In the genomic region with DNA sequence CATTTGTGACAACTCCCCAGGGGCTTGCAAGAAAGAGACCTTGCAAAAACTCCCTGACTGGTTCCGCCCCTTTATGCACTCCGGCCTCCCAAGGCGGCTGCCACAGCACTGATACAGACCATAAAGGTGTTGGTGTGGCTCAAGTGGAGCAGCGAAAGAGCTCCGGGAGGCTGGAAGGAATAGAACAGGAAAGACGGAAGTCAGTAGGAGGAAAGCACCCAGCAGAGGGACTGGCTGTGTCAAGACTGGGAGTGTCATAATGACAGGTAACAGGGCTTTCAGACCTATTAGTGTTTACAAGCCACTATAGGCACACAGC, we compare ENCODE assay signal across 7 mouse cellular contexts. TPM values are rescaled to one million over a fixed set of nuclear protein-coding genes. Genes with fewer than 3 reads are reported as not detected.
DNase-seq lines count a peak whose midpoint lies in the region; ATAC-seq and TF ChIP-seq lines count a peak whose summit lies in the region.

No protein-coding gene starts in this region.

- no peaks in the 10 kb centered on the region for H3K9me3 ChIP-seq in forebrain, embryonic 15.5 days
- no peaks in the 10 kb centered on the region for H3K9me3 ChIP-seq in liver, embryonic 14.5 days (ENCODE audit: control insufficient read depth, low read length)
- no peaks in the 10 kb centered on the region for H3K9me3 ChIP-seq in stomach, postnatal 0 days (ENCODE audit: control insufficient read depth, low read length)

- H3K9ac ChIP-seq in forebrain, embryonic 15.5 days (replicated peaks), result no peak overlapping the region
- H3K9ac ChIP-seq in liver, embryonic 14.5 days (replicated peaks), result no peak overlapping the region
- 0 out of 2 replicates have a peak overlapping the region, but pooled peaks have one; percentile 5 for H3K9ac ChIP-seq in stomach, postnatal 0 days (ENCODE audit: low read length)

- TF ChIP-seq POLR2A in thymus, adult 2 months (IDR thresholded peaks at IDR 0.05; ENCODE audit: control insufficient read depth, extremely low read depth, insufficient read depth, low read length, poor library complexity), result no peak

- DNase-seq in thymus, adult 2 months, result no peak
- no peak for DNase-seq in thymus, postnatal 36 days
- peak in 1 of 3 experiments; percentile 6 for DNase-seq in liver, embryonic 14.5 days (ENCODE audit: low read depth in 3 of 3, low spot score in 3 of 3)
- DNase-seq in stomach, postnatal 0 days (ENCODE audit: low spot score), result no peak
- no peak for DNase-seq in adrenal gland, postnatal 10 days
- DNase-seq in cerebellum, adult 18-20 months, result no peak

- 0 out of 2 replicates have a peak, but pooled peaks have one; percentile 20 for ATAC-seq in forebrain, embryonic 15.5 days (replicated peaks)
- peak; percentile 8; the same call in 1 of the 2 replicates for ATAC-seq in liver, embryonic 14.5 days (ENCODE audit: insufficient read depth)
- ATAC-seq in stomach, postnatal 0 days (ENCODE audit: low FRiP score, low TSS enrichment), result peak; percentile 75

- peak overlapping the region; percentile 91 for H3K4me2 ChIP-seq in forebrain, embryonic 15.5 days (replicated peaks)
- peak overlapping the region; percentile 83 for H3K4me2 ChIP-seq in liver, embryonic 14.5 days (ENCODE audit: low read depth)
- peak overlapping the region; percentile 89 for H3K4me2 ChIP-seq in stomach, postnatal 0 days (replicated peaks; ENCODE audit: low read depth)

- H3K4me1 ChIP-seq in thymus, adult 2 months (replicated peaks; ENCODE audit: control insufficient read depth, insufficient read depth, low read length), result peaks cover 12% of the 10 kb centered on the region
- H3K4me1 ChIP-seq in forebrain, embryonic 15.5 days, result peaks cover 14% of the 10 kb centered on the region
- peaks cover 0 to 3% of the 10 kb centered on the region in 2 experiments; a peak in 1 of 4 replicates for H3K4me1 ChIP-seq in liver, embryonic 14.5 days (replicated peaks; ENCODE audit: control insufficient read depth in 2 of 2, insufficient read depth in 2 of 2, low read length in 1 of 2)
- no peaks in the 10 kb centered on the region; the same call in 1 of the 2 replicates for H3K4me1 ChIP-seq in stomach, postnatal 0 days (replicated peaks; ENCODE audit: control insufficient read depth, insufficient read depth)

- H3K36me3 ChIP-seq in thymus, adult 2 months (ENCODE audit: control insufficient read depth, insufficient read depth, low read length), result no peaks in the 10 kb centered on the region
- peaks cover 5% of the 10 kb centered on the region; the same call in 1 of the 2 replicates for H3K36me3 ChIP-seq in forebrain, embryonic 15.5 days
- no peaks in the 10 kb centered on the region for H3K36me3 ChIP-seq in liver, embryonic 14.5 days (replicated peaks; ENCODE audit: control insufficient read depth, insufficient read depth, low read depth)
- no peaks in the 10 kb centered on the region for H3K36me3 ChIP-seq in stomach, postnatal 0 days (ENCODE audit: control insufficient read depth, insufficient read depth, low read length)

- TF ChIP-seq EP300 in liver, embryonic 14.5 days (IDR thresholded peaks at IDR 0.05; ENCODE audit: low read depth), result no peak
- no peak for TF ChIP-seq EP300 in stomach, postnatal 0 days (optimal IDR thresholded peaks at IDR 0.05)

- no peak for TF ChIP-seq CTCF in thymus, adult 2 months (IDR thresholded peaks at IDR 0.05; ENCODE audit: borderline replicate concordance, control insufficient read depth, extremely low read depth, insufficient read depth, low read length, poor library complexity)
- TF ChIP-seq CTCF in liver, embryonic 14.5 days (IDR thresholded peaks at IDR 0.05; ENCODE audit: low read depth), result no peak
- no peak for TF ChIP-seq CTCF in stomach, postnatal 0 days (IDR thresholded peaks at IDR 0.05; ENCODE audit: low read depth)

- H3K4me3 ChIP-seq in thymus, adult 2 months (ENCODE audit: control insufficient read depth, insufficient read depth, low read length), result peak overlapping the region; percentile 43
- H3K4me3 ChIP-seq in forebrain, embryonic 15.5 days, result peak overlapping the region; percentile 57
- peak overlapping the region; percentile 45 to 60 for H3K4me3 ChIP-seq in liver, embryonic 14.5 days (ENCODE audit: insufficient read depth in 1 of 2, low read depth in 2 of 2, low read length in 2 of 2)
- H3K4me3 ChIP-seq in stomach, postnatal 0 days (ENCODE audit: low read depth, low read length), result peak overlapping the region; percentile 48

- WGBS in thymus, adult 2 months, result 19% methylated on average over 6 of the region's 6 CpGs
- WGBS in forebrain, embryonic 15.5 days, result 8% methylated on average over 6 of the region's 6 CpGs
- WGBS in liver, embryonic 14.5 days (ENCODE audit: insufficient replicate concordance), result 3% methylated on average over 6 of the region's 6 CpGs
- 5% methylated on average over 6 of the region's 6 CpGs for WGBS in stomach, postnatal 0 days

- H3K27me3 ChIP-seq in thymus, adult 2 months (ENCODE audit: control insufficient read depth, insufficient read depth, low read length), result peaks cover 15% of the 10 kb centered on the region; the same call in 1 of the 2 replicates
- peaks cover 43% of the 10 kb centered on the region for H3K27me3 ChIP-seq in forebrain, embryonic 15.5 days
- H3K27me3 ChIP-seq in liver, embryonic 14.5 days (ENCODE audit: control insufficient read depth, insufficient read depth, low read length), result peaks cover 29% of the 10 kb centered on the region
- H3K27me3 ChIP-seq in stomach, postnatal 0 days (ENCODE audit: control insufficient read depth, insufficient read depth, low read length), result no peaks in the 10 kb centered on the region

- no peak overlapping the region for H3K27ac ChIP-seq in thymus, adult 2 months (ENCODE audit: control insufficient read depth, insufficient read depth, low read length)
- H3K27ac ChIP-seq in forebrain, embryonic 15.5 days (replicated peaks), result no peak overlapping the region
- H3K27ac ChIP-seq in liver, embryonic 14.5 days, result no peak overlapping the region
- peak overlapping the region; percentile 58 for H3K27ac ChIP-seq in stomach, postnatal 0 days (replicated peaks)

RNA-seq across cellular contexts. Expression of gene Bmp8a, which starts 0.4 kb away (rescaled TPM):
- 0.46 and 0.82 TPM in 2 replicates for polyA plus RNA-seq in thymus, adult 2 months (2012; rRNA removed)
- polyA plus RNA-seq in forebrain, embryonic 15.5 days (2015; fragmentation: Nextera tagmentation; extraction: Ambion mirVana), result 0.09 and 0.13 TPM in 2 replicates
- 0.08 and 0.14 TPM in 2 replicates for polyA plus RNA-seq in liver, embryonic 14.5 days (2012; rRNA removed)
- polyA plus RNA-seq in liver, embryonic 14.5 days (2014; fragmentation: Nextera tagmentation; extraction: Ambion mirVana), result 0.16 TPM in 1 of 2 replicates, not detected in the other
- 0.67 and 0.97 TPM in 2 replicates for polyA plus RNA-seq in stomach, postnatal 0 days (2015; fragmentation: Nextera tagmentation; extraction: Ambion mirVana)
- total RNA-seq in adrenal gland, postnatal 10 days (2021), result under 1 TPM in 1 of 2 experiments, not detected in 1; 0.90 TPM

RNA-seq across cellular contexts. Expression of gene Oxct2a, which starts 20.0 kb away (rescaled TPM):
- 0.11 and 0.24 TPM in 2 replicates for polyA plus RNA-seq in thymus, adult 2 months (2012; rRNA removed)
- not detected in 2 replicates for polyA plus RNA-seq in forebrain, embryonic 15.5 days (2015; fragmentation: Nextera tagmentation; extraction: Ambion mirVana)
- 0.03 and 0.08 TPM in 2 replicates for polyA plus RNA-seq in liver, embryonic 14.5 days (2012; rRNA removed)
- polyA plus RNA-seq in liver, embryonic 14.5 days (2014; fragmentation: Nextera tagmentation; extraction: Ambion mirVana), result not detected in 2 replicates
- not detected in 2 replicates for polyA plus RNA-seq in stomach, postnatal 0 days (2015; fragmentation: Nextera tagmentation; extraction: Ambion mirVana)
- total RNA-seq in adrenal gland, postnatal 10 days (2021), result under 1 TPM in 1 of 2 experiments, not detected in 1; 0.18 TPM

Comparison
In these comparisons a context has a peak if more than half of its experiments do, and no peak if none do; other contexts are left out.
1. ATAC-seq: peak in every context shown above with its lines; median percentile 75 in stomach, postnatal 0 days; 20 in forebrain, embryonic 15.5 days; 8 in liver, embryonic 14.5 days.